Comparison of ENCODE assay signal across 18 mouse cellular contexts in genomic region chr14:122511519-122511918, GRCm38 (mm10). TPM values are rescaled to one million over a fixed set of nuclear protein-coding genes. Genes with fewer than 3 reads are reported as not detected.
"Had no signal": no experiment of that assay in that cellular context is flagged by ENCODE, and none has a peak within 500 bp of the region (broad histone marks: within the 10 kb centered on the region; RNA-seq: fewer than 3 reads in every experiment).

No protein-coding gene starts in this region.

- H3K9ac ChIP-seq: limb, embryonic 13.5 days; midbrain, embryonic 12.5 days; neural tube, embryonic 13.5 days had no signal

- H3K4me2 ChIP-seq: limb, embryonic 13.5 days; midbrain, embryonic 12.5 days; neural tube, embryonic 13.5 days had no signal

- H3K9me3 ChIP-seq: limb, embryonic 13.5 days; midbrain, embryonic 12.5 days; neural tube, embryonic 13.5 days had no signal

- ATAC-seq: intestine, embryonic 16.5 days; midbrain, embryonic 16.5 days had no signal

- H3K4me1 ChIP-seq: limb, embryonic 13.5 days; midbrain, embryonic 12.5 days; neural tube, embryonic 13.5 days had no signal

- DNase-seq: left cerebral cortex, postnatal 4 days; lung, adult 2 months; retina, postnatal 1 day; right cerebral cortex, postnatal 14 days; thymus, adult 18-20 months; thymus, postnatal 14 days had no signal

- H3K4me3 ChIP-seq: layer of hippocampus, adult 2 months; limb, embryonic 13.5 days; midbrain, embryonic 12.5 days; neural tube, embryonic 13.5 days had no signal

- H3K27me3 ChIP-seq: limb, embryonic 13.5 days; midbrain, embryonic 12.5 days; neural tube, embryonic 13.5 days had no signal

- H3K27ac ChIP-seq: kidney, postnatal 0 days; layer of hippocampus, adult 2 months; limb, embryonic 13.5 days; midbrain, embryonic 12.5 days; neural tube, embryonic 13.5 days had no signal

- H3K36me3 ChIP-seq: limb, embryonic 13.5 days; midbrain, embryonic 12.5 days; neural tube, embryonic 13.5 days had no signal

RNA-seq across cellular contexts. Expression of gene Gm10837, which starts 21.1 kb away (rescaled TPM):
- total RNA-seq: layer of hippocampus, adult 2 months; layer of hippocampus, postnatal 10 days; left cerebral cortex, adult 18-20 months; left cerebral cortex, postnatal 10 days; megakaryocyte-erythroid progenitor cell, adult 5-6 weeks had no signal
- polyA plus RNA-seq: intestine, embryonic 16.5 days; kidney, postnatal 0 days; limb, embryonic 13.5 days; lung, adult 2 months; spleen, adult 2 months had no signal

RNA-seq across cellular contexts. Expression of gene Zic2, which starts 36.3 kb away (rescaled TPM):
- total RNA-seq: megakaryocyte-erythroid progenitor cell, adult 5-6 weeks had no signal
- polyA plus RNA-seq: intestine, embryonic 16.5 days; kidney, postnatal 0 days; lung, adult 2 months; spleen, adult 2 months had no signal

RNA-seq across cellular contexts. Expression of gene Zic5, which starts 46.0 kb away (rescaled TPM):
- total RNA-seq: megakaryocyte-erythroid progenitor cell, adult 5-6 weeks had no signal
- polyA plus RNA-seq: intestine, embryonic 16.5 days; lung, adult 2 months; spleen, adult 2 months had no signal
